Mouse (Mus musculus) right cerebral cortex, postnatal 36 days (tissue): ENCODE results near the gene Thumpd3.

Source experiments
- DNase-seq, 2 experiments: peaks; one replicate each; pipeline ENCODE4 v3.0.0; 2022; ENCODE audit warnings: low spot score in 2 of 2, mixed read lengths in 1 of 2

Gene Thumpd3

GRCm38 (mm10) chr6:113046041-113046975, at the start of gene Thumpd3:
TSS of gene Thumpd3 (plus strand) at chr6:113046225.
- peak; percentile 94 to 95 for DNase-seq

- DNase-seq: no peak
Measured at GRCm38 (mm10) chr6:112999199-112999598, 46.8 kb upstream of the Thumpd3 start.

- DNase-seq: peak; percentile 77 to 82
Measured at GRCm38 (mm10) chr6:113000666-113001287, 45.2 kb upstream of the Thumpd3 start.

GRCm38 (mm10) chr6:113001719-113002118, 44.3 kb upstream of the Thumpd3 start:
- DNase-seq: no peak

GRCm38 (mm10) chr6:113003313-113004111, 42.5 kb upstream of the Thumpd3 start:
- no peak for DNase-seq

- no peak for DNase-seq
Measured at GRCm38 (mm10) chr6:113006833-113007232, 39.2 kb upstream of the Thumpd3 start.

- no peak for DNase-seq
Measured at GRCm38 (mm10) chr6:113011886-113012285, 34.1 kb upstream of the Thumpd3 start.

- DNase-seq: peak; percentile 35
Measured at GRCm38 (mm10) chr6:113012495-113012941, 33.5 kb upstream of the Thumpd3 start.

- no peak for DNase-seq
Measured at GRCm38 (mm10) chr6:113013550-113013949, 32.5 kb upstream of the Thumpd3 start.

GRCm38 (mm10) chr6:113017500-113018047, 28.5 kb upstream of the Thumpd3 start:
- no peak for DNase-seq

- DNase-seq: no peak
Measured at GRCm38 (mm10) chr6:113018139-113018538, 27.9 kb upstream of the Thumpd3 start.

- peak; percentile 47 to 60 for DNase-seq
Measured at GRCm38 (mm10) chr6:113024866-113025265, 21.2 kb upstream of the Thumpd3 start.

GRCm38 (mm10) chr6:113025774-113026173, 20.3 kb upstream of the Thumpd3 start:
- DNase-seq: no peak

GRCm38 (mm10) chr6:113027446-113027845, 18.6 kb upstream of the Thumpd3 start:
- no peak for DNase-seq

GRCm38 (mm10) chr6:113029006-113029405, 17.0 kb upstream of the Thumpd3 start:
- no peak for DNase-seq

- no peak for DNase-seq
Measured at GRCm38 (mm10) chr6:113030553-113030952, 15.5 kb upstream of the Thumpd3 start.

GRCm38 (mm10) chr6:113030970-113031660, 14.9 kb upstream of the Thumpd3 start:
- DNase-seq: no peak

- no peak for DNase-seq
Measured at GRCm38 (mm10) chr6:113032121-113032520, 13.9 kb upstream of the Thumpd3 start.

GRCm38 (mm10) chr6:113033185-113033584, 12.8 kb upstream of the Thumpd3 start:
- DNase-seq: no peak

GRCm38 (mm10) chr6:113034466-113034865, 11.6 kb upstream of the Thumpd3 start:
- DNase-seq: no peak
